Mouse (Mus musculus): ENCODE results near the gene Mzf1.

GRCm38 (mm10) chr7:12998851-12999250 is 55.7 kb downstream of the Mzf1 start, which contains the start of gene Trim28:
- no peak for TF ChIP-seq GATA1 (IDR thresholded peaks at IDR 0.05; ENCODE audit: low read length)
- no peak for TF ChIP-seq TAL1 (IDR thresholded peaks at IDR 0.05; ENCODE audit: low read length)

Measured in erythroblast, embryonic 14.5 days (primary cell).